Mouse (Mus musculus) spleen, adult 2 months (tissue): ENCODE measurements around the gene Itpk1. TPM values are rescaled to one million over a fixed set of nuclear protein-coding genes. Genes with fewer than 3 reads are reported as not detected.

Source experiments
- DNase-seq, 2 experiments: peaks; one replicate each; pipeline versions ENCODE4 v3.0.0 to v3.0.0-alpha.2; 2012 to 2021; ENCODE audit warnings: low spot score in 2 of 2, low read depth in 1 of 2
- H3K27ac ChIP-seq: fragments of 200-500 bp; 2 replicates; pipeline ENCODE4 v1.5.1; 2012; ENCODE audit warnings: low read length, inconsistent platforms; ENCODE audit not compliant: insufficient read depth
- H3K27me3 ChIP-seq: fragments of 200-500 bp; 2 replicates; pipeline ENCODE4 v1.6.1; 2012; ENCODE audit warnings: mild to moderate bottlenecking, moderate library complexity, low read length, inconsistent platforms; ENCODE audit not compliant: control insufficient read depth, insufficient read depth
- H3K36me3 ChIP-seq: fragments of 200-500 bp; 2 replicates; pipeline ENCODE4 v1.6.1; 2012; ENCODE audit warnings: mild to moderate bottlenecking, low read length, inconsistent platforms; ENCODE audit not compliant: control insufficient read depth, insufficient read depth
- H3K4me1 ChIP-seq: fragments of 200-500 bp; 2 replicates; pipeline ENCODE4 v1.6.1; 2011; ENCODE audit warnings: inconsistent platforms; ENCODE audit not compliant: control insufficient read depth, insufficient read depth, insufficient read length
- H3K4me3 ChIP-seq: fragments of 200-500 bp; 2 replicates; pipeline ENCODE4 v1.5.1; 2011; ENCODE audit warnings: mild to moderate bottlenecking, inconsistent platforms; ENCODE audit not compliant: insufficient read depth, insufficient read length; ENCODE audit errors: extremely low read depth
- CTCF ChIP-seq: fragments of 200-500 bp; IDR thresholded peaks from 2 replicates; pipeline ENCODE4 v1.5.1; 2011; ENCODE audit warnings: mild to moderate bottlenecking, inconsistent platforms; ENCODE audit not compliant: insufficient read depth, insufficient read length, insufficient replicate concordance; ENCODE audit errors: extremely low read depth
- POLR2A ChIP-seq: fragments of 200-500 bp; IDR thresholded peaks from 2 replicates; pipeline ENCODE4 v1.6.1; 2011; ENCODE audit warnings: low read depth, low read length, inconsistent platforms
- WGBS: fragments of 180-500 bp; shearing (Covaris S2); methylation state at CpG from one replicate; pipeline ENCODE4 v1.1.7; 2018; 5-methylcytosine and 5-hydroxymethylcytosine counted together
- polyA plus RNA-seq: library from polyadenylated mRNA; depleted of rRNA; stranded (reverse); fragments of >200 nt; gene quantifications from 2 replicates; pipeline ENCODE4 v1.2.3, GENCODE M21; 2012

Itpk1 gene
- polyA plus RNA-seq, 1 experiment: 22.2 TPM

DNA sequence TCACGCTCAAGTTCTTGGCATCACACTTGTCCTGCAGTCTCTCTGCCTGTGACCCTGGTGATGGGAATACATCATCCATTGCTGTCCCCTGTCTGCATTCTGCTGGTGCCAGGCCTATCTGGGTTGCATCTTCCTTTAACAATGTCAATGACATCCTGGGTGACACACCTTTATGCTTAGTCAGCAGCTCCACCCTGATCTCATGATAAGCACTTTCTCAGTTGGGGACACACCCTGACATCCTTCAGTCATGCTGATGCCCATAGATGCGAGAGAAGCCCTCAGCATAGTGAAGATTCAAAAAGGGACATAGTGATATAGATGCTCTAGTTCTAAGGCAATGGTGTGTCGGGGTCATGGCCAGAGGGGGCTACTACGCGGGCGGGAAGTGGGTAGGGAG, 20.4 kb upstream of the Itpk1 start:
- Histone ChIP-seq H3K27ac (no peak overlapping the region), H3K4me3 (no peak overlapping the region), H3K4me1 (peaks cover 2% of the 10 kb centered on the region; the same call in 1 of the 2 replicates), H3K27me3 (no peaks in the 10 kb centered on the region), H3K36me3 (no peaks in the 10 kb centered on the region)
- TF ChIP-seq POLR2A: no peak
- no peak for TF ChIP-seq CTCF
- no peak for DNase-seq
- WGBS: 88% methylated on average over 6 of the region's 6 CpGs

DNA sequence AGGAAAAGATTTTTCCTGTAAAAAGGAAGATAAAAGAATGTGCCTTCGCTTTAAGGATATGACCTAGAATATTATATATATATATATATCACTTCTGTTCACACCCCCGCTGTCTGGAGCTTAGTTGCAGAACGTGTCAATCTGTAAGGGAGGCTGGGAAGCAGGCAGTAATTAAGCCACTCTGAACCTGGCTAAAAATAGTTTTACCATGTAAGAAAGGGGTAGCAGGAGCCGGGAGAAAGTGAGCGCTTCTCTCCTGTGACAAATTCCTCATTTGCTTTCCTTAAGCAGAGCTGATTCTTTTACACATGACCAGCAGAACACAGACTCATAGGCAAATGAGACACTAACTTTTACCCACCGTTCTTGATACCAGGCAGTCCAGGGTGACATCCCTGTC, 19.1 kb upstream of the Itpk1 start:
- DNase-seq: no peak
- H3K4me3 ChIP-seq: no peak overlapping the region
- TF ChIP-seq CTCF: no peak
- no peak for TF ChIP-seq POLR2A
- H3K36me3 ChIP-seq: no peaks in the 10 kb centered on the region
- no peaks in the 10 kb centered on the region for H3K4me1 ChIP-seq
- no peaks in the 10 kb centered on the region for H3K27me3 ChIP-seq
- no peak overlapping the region for H3K27ac ChIP-seq
- 71% methylated on average over 6 of the region's 6 CpGs for WGBS

DNA sequence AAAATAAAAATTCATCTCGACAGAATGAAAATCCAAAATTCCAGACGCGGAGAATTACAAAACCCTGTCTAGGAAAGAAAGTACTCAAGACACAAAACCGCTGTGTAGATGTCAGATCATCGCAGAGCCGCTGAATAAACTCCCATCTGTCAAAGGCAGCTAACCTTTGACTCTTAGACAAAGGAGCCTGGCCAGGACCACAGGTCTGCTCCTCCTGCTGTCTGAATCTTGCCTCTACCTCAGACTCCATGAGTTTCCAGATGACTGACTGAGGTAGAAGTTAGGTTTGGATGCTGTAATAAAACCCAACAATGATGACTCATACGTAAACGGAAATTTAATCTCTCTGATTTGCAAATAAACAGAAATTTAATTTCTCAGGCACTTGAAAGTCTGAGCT, 18.2 kb upstream of the Itpk1 start:
- WGBS: 91% methylated on average over 8 of the region's 8 CpGs
- TF ChIP-seq POLR2A: no peak
- TF ChIP-seq CTCF: no peak
- no peaks in the 10 kb centered on the region for H3K4me1 ChIP-seq
- DNase-seq: no peak
- no peaks in the 10 kb centered on the region for H3K36me3 ChIP-seq
- H3K27ac ChIP-seq: no peak overlapping the region
- H3K27me3 ChIP-seq: no peaks in the 10 kb centered on the region
- H3K4me3 ChIP-seq: no peak overlapping the region

DNA sequence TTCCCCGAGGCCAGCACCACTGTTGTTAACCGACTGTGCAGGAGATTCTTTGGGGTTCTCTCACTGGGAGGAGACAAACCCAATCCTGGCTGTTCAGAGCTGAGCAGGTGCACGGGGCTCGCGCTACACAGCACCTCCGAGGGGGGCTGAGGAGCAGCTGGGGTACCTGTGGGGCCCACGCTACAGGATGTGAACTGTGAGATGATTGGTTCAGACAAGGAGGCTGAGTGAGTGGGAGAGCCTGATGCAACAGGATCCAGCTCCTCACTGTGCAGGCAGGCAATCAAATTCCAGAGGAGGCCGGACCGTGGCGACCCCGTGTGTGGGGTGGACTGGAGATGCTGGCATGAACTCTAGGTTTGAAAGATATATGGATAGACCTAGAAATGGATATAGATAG, 17.7 kb upstream of the Itpk1 start:
- 81% methylated on average over 11 of the region's 11 CpGs for WGBS
- no peak for DNase-seq
- TF ChIP-seq CTCF: no peak
- TF ChIP-seq POLR2A: no peak
- Histone ChIP-seq H3K4me3 (no peak overlapping the region), H3K36me3 (no peaks in the 10 kb centered on the region), H3K27me3 (no peaks in the 10 kb centered on the region), H3K27ac (no peak overlapping the region), H3K4me1 (no peaks in the 10 kb centered on the region)

DNA sequence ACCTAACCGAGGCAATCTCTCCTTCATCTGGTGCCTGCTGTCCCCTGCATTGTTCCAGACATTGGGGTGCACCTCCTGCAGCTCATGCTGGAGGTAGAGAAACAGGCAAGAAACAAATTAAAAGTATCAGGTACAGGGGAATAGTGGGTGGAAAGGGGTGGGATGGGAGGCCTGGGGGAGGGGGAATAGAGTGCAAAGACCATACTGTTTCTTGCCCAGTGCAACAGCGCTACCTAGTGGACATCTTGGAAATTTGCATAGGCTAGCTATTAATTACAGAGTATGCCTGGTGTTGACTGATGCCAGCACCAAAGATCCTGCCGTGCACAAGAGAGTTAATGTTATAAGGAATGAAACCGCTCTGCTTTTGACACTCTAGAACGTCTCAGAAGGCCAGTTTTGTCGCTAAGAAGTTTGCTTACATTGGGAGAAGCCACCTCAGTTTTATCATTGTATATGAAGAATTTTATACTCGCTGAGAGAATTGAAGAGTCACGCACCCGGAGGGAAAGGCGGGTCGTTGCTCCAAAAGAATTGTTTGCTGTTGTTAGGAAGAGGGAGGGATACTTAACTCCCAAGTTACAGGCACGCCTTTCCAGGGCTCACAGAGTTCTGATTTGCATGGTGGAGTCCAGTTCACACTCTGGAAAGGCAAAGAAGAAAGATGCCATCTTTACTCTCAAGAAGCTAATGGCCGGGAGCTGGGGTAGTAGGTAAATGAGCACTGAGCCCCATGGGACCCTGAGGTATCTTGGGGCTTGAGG, 15.0 kb upstream of the Itpk1 start:
- 50% methylated on average over 13 of the region's 13 CpGs for WGBS
- Histone ChIP-seq H3K4me3 (no peak overlapping the region), H3K36me3 (no peaks in the 10 kb centered on the region), H3K27ac (no peak overlapping the region), H3K4me1 (no peaks in the 10 kb centered on the region; the same call in 1 of the 2 replicates), H3K27me3 (no peaks in the 10 kb centered on the region)
- no peak for TF ChIP-seq POLR2A
- peak; percentile 49; the same call in 1 of the 2 replicates for TF ChIP-seq CTCF
- peak in 1 of 2 experiments; percentile 25 for DNase-seq

DNA sequence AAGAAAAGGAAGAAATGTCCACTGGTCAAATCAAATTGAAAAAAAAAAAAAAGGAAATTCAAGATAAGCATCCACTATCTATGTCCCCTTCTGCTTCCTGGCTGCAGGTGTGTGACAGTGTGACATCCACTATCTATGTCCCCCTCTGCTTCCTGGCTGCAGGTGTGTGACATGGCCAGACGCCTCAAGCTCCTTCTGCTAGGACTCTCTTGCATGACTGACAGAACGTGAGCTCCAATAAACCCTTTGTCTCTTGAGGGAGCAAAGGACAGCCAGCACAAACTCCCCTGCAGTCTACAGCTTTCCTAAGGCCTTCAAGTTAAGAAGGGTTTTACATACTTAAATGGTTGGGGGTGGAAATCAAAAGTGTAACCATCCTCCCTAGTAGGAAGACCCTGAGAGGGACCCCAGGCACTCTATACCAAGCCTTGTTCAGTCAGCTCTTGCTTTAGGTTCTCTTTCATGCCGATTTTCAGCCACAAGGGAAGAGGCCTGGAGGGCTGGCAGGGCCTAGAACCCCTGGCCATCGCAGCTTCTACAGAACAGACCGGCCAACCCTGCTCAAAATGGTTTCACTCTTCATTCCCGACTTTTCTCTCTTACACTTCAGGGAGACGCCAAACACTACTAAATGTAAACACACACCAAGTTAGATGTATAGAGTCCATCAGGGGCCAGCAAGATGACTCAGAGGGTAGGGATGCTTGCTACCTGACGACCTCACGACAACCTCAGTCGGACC, 10.1 kb upstream of the Itpk1 start:
- TF ChIP-seq POLR2A (no peak), CTCF (no peak)
- WGBS: 90% methylated on average over 10 of the region's 10 CpGs
- DNase-seq: no peak
- H3K27me3 ChIP-seq: no peaks in the 10 kb centered on the region
- H3K4me3 ChIP-seq: no peak overlapping the region
- no peaks in the 10 kb centered on the region for H3K36me3 ChIP-seq
- peaks cover 5% of the 10 kb centered on the region; the same call in 1 of the 2 replicates for H3K4me1 ChIP-seq
- H3K27ac ChIP-seq: no peak overlapping the region
